Mouse (Mus musculus): Measurements from ENCODE around the gene Strap.

GRCm38 (mm10) chr6:137764572-137765210 lies 29.8 kb downstream of the Strap start:
- TF ChIP-seq CTCF (IDR thresholded peaks at IDR 0.05; ENCODE audit: low read depth) (no peak), EP300 (IDR thresholded peaks at IDR 0.05; ENCODE audit: low read depth) (no peak)
